Mouse (Mus musculus) MEL (cell line): ENCODE measurements around the gene Tom1l2. TPM values are rescaled to one million over a fixed set of nuclear protein-coding genes. Genes with fewer than 3 reads are reported as not detected.

Source experiments
- DNase-seq: peaks from one replicate; pipeline ENCODE4 v3.0.0; 2011; ENCODE audit warnings: low read depth, low spot score
- H3K27ac ChIP-seq: 2 replicates; pipeline ENCODE4 v1.5.1; 2012; ENCODE audit warnings: low read depth, mild to moderate bottlenecking, control low read depth, low read length, moderate library complexity; ENCODE audit not compliant: control insufficient read depth
- H3K27me3 ChIP-seq, 2 experiments: fragments of 150-350 bp in 1 of 2; sonication (generic) in 1 of 2; 2 replicates each; pipeline ENCODE4 v1.6.1; 2012; ENCODE audit warnings: low read length in 2 of 2, mild to moderate bottlenecking in 2 of 2, improper control_type of control experiment in 1 of 2, moderate library complexity in 1 of 2; ENCODE audit not compliant: insufficient read depth in 2 of 2, control insufficient read depth in 1 of 2
- H3K36me3 ChIP-seq, 2 experiments: 2 replicates each; pipeline ENCODE4 v1.6.1; 2012 to 2014; ENCODE audit warnings: low read length in 2 of 2, improper control_type of control experiment in 1 of 2, inconsistent platforms in 1 of 2, mild to moderate bottlenecking in 1 of 2; ENCODE audit not compliant: insufficient read depth in 2 of 2, control insufficient read depth in 1 of 2
- H3K4me1 ChIP-seq, 2 experiments: fragments of 150-350 bp in 1 of 2; sonication (generic) in 1 of 2; 2 replicates each; pipeline ENCODE4 v1.6.1; 2012; ENCODE audit warnings: low read length in 2 of 2, improper control_type of control experiment in 1 of 2, mild to moderate bottlenecking in 1 of 2; ENCODE audit not compliant: insufficient read depth in 2 of 2, control insufficient read depth in 1 of 2
- H3K4me3 ChIP-seq, 2 experiments: fragments of 150-350 bp in 1 of 2; sonication (generic) in 1 of 2; 2 replicates each; pipeline ENCODE4 v1.5.1; 2012; ENCODE audit warnings: low read depth in 2 of 2, low read length in 2 of 2, mild to moderate bottlenecking in 2 of 2, moderate library complexity in 2 of 2, control low read depth in 1 of 2, improper control_type of control experiment in 1 of 2; ENCODE audit not compliant: control insufficient read depth in 1 of 2, insufficient read depth in 1 of 2
- H3K79me2 ChIP-seq: 2 replicates; pipeline ENCODE4 v1.6.1; 2012; ENCODE audit warnings: mild to moderate bottlenecking, low read length, moderate library complexity; ENCODE audit not compliant: control insufficient read depth, poor library complexity, insufficient read depth
- H3K9ac ChIP-seq: 2 replicates; pipeline ENCODE4 v1.6.1; 2012; ENCODE audit warnings: low read depth, mild to moderate bottlenecking, control low read depth, low read length, moderate library complexity; ENCODE audit not compliant: control insufficient read depth, poor library complexity, severe bottlenecking
- H3K9me3 ChIP-seq: fragments of 150-350 bp; sonication (generic); replicated peaks from 2 replicates; pipeline ENCODE4 v1.6.1; 2012; ENCODE audit warnings: mild to moderate bottlenecking, low read length, improper control_type of control experiment, moderate library complexity; ENCODE audit not compliant: insufficient read depth
- CHD1 ChIP-seq: IDR thresholded peaks from 2 replicates; pipeline ENCODE4 v1.6.1; 2012; ENCODE audit warnings: low read depth, mild to moderate bottlenecking, inconsistent platforms, low read length, improper control_type of control experiment
- CHD2 ChIP-seq: IDR thresholded peaks from 2 replicates; pipeline ENCODE4 v1.6.1; 2011; ENCODE audit warnings: low read length, improper control_type of control experiment
- E2F4 ChIP-seq: IDR thresholded peaks from 2 replicates; pipeline ENCODE4 v1.6.1; 2011; ENCODE audit warnings: low read depth, low read length, improper control_type of control experiment, borderline replicate concordance
- ELF1 ChIP-seq: IDR thresholded peaks from 2 replicates; pipeline ENCODE4 v1.6.1; 2014; ENCODE audit warnings: low read depth, mild to moderate bottlenecking, inconsistent platforms, low read length, improper control_type of control experiment, moderate library complexity
- ETS1 ChIP-seq: IDR thresholded peaks from 2 replicates; pipeline ENCODE4 v1.6.1; 2012; ENCODE audit warnings: low read depth, mild to moderate bottlenecking, inconsistent platforms, low read length, improper control_type of control experiment, moderate library complexity
- GATA1 ChIP-seq: IDR thresholded peaks from 2 replicates; pipeline ENCODE4 v1.6.1; 2011; ENCODE audit warnings: low read depth, low read length, improper control_type of control experiment
- KAT2A ChIP-seq: conservative IDR thresholded peaks from 2 replicates; pipeline ENCODE4 v1.6.1; 2012; ENCODE audit warnings: low read depth, low read length, improper control_type of control experiment, inconsistent platforms
- MAFK ChIP-seq: IDR thresholded peaks from 2 replicates; pipeline ENCODE4 v1.6.1; 2011; ENCODE audit warnings: low read depth, mild to moderate bottlenecking, low read length, improper control_type of control experiment, borderline replicate concordance
- MEF2A ChIP-seq: IDR thresholded peaks from 2 replicates; pipeline ENCODE4 v1.6.1; 2014; ENCODE audit warnings: low read depth, mild to moderate bottlenecking, inconsistent platforms, low read length, improper control_type of control experiment; ENCODE audit not compliant: poor library complexity, insufficient replicate concordance, severe bottlenecking; ENCODE audit errors: extremely low read depth
- MXI1 ChIP-seq: IDR thresholded peaks from 2 replicates; pipeline ENCODE4 v1.6.1; 2011; ENCODE audit warnings: mild to moderate bottlenecking, low read depth, low read length, improper control_type of control experiment
- MYB ChIP-seq: IDR thresholded peaks from 2 replicates; pipeline ENCODE4 v1.6.1; 2011; ENCODE audit warnings: mild to moderate bottlenecking, low read depth, low read length, improper control_type of control experiment
- MYC ChIP-seq: IDR thresholded peaks from 2 replicates; pipeline ENCODE4 v1.6.1; 2011; ENCODE audit warnings: low read depth, mild to moderate bottlenecking, low read length, improper control_type of control experiment, moderate library complexity
- RAD21 ChIP-seq: IDR thresholded peaks from 2 replicates; pipeline ENCODE4 v1.6.1; 2011; ENCODE audit warnings: mild to moderate bottlenecking, low read depth, low read length, improper control_type of control experiment
- RCOR1 ChIP-seq: IDR thresholded peaks from 2 replicates; pipeline ENCODE4 v1.6.1; 2012; ENCODE audit warnings: low read depth, mild to moderate bottlenecking, inconsistent platforms, low read length, improper control_type of control experiment
- SIN3A ChIP-seq: IDR thresholded peaks from 2 replicates; pipeline ENCODE4 v1.6.1; 2012; ENCODE audit warnings: low read length, improper control_type of control experiment, inconsistent platforms
- TCF12 ChIP-seq: IDR thresholded peaks from 2 replicates; pipeline ENCODE4 v1.6.1; 2014; ENCODE audit warnings: low read depth, mild to moderate bottlenecking, inconsistent platforms, low read length, improper control_type of control experiment, moderate library complexity
- USF1 ChIP-seq: IDR thresholded peaks from 2 replicates; pipeline ENCODE4 v1.6.1; 2014; ENCODE audit warnings: low read depth, mild to moderate bottlenecking, inconsistent platforms, low read length, improper control_type of control experiment, moderate library complexity
- ZNF384 ChIP-seq: IDR thresholded peaks from 2 replicates; pipeline ENCODE4 v1.6.1; 2012; ENCODE audit warnings: low read depth, mild to moderate bottlenecking, inconsistent platforms, low read length, improper control_type of control experiment
- polyA plus RNA-seq, 2 experiments: library from polyadenylated mRNA; stranded (reverse) in 1 of 2; unstranded in 1 of 2; fragments of >175 nt in 1 of 2; fragments of >200 nt in 1 of 2; gene quantifications; 2 replicates each; pipeline versions ENCODE4 v1.2.1 to v1.2.4; 2012; ENCODE audit warnings: low replicate concordance in 2 of 2, low read depth in 1 of 2; ENCODE audit not compliant: insufficient read length in 2 of 2, insufficient read depth in 1 of 2, missing spikeins in 1 of 2
- total RNA-seq: library from RNA; depleted of rRNA; stranded (reverse); fragments of 300-350 nt; gene quantifications from 2 replicates; pipeline ENCODE4 v1.2.3, GENCODE M21; 2012

Gene Tom1l2
- total and polyA plus RNA-seq, 3 experiments, result 6.8 to 12.2 TPM; not detected in 1

DNA sequence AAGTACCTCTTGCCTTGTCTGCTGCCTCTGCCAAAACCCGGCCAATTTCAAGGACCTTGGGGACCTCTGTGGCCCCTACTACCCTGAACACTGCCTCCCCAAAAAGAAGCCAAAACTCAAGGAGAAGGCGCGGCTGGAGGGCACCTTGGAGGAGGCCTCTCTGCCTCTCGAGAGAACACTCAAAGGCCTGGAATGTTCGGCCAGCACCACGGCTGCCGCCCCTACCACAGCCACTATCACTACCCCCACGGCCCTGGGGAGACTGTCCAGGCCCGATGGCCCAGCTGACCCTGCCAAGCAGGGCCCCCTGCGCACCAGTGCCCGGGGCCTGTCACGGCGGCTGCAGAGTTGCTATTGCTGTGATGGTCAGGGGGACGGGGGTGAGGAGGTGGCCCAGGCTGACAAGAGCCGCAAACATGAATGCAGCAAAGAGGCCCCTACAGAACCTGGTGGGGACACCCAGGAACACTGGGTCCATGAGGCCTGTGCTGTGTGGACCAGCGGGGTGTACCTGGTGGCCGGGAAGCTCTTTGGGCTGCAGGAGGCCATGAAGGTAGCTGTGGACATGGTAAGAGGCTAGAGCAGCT lies 162.6 kb downstream of the Tom1l2 start:
- no peaks in the 10 kb centered on the region for H3K27me3 ChIP-seq
- DNase-seq, result no peak
- TF ChIP-seq E2F4, result no peak
- no peak for TF ChIP-seq KAT2A
- TF ChIP-seq RAD21, result no peak
- TF ChIP-seq, all 39 proteins: peak for 0
- Histone ChIP-seq H3K9me3 (no peaks in the 10 kb centered on the region), H3K79me2 (no peaks in the 10 kb centered on the region), H3K27ac (no peak overlapping the region), H3K9ac (no peak overlapping the region), H3K4me3 (no peak overlapping the region), H3K4me1 (no peaks in the 10 kb centered on the region), H3K36me3 (peaks cover 0 to 6% of the 10 kb centered on the region in 2 experiments; a peak in 1 of 4 replicates)

- peaks cover 0 to 9% of the 10 kb centered on the region in 2 experiments; a peak in 1 of 4 replicates for H3K36me3 ChIP-seq
These were observed 163.1 kb downstream of the Tom1l2 start for GRCm38 (mm10) chr11:60189501-60190040.

DNA sequence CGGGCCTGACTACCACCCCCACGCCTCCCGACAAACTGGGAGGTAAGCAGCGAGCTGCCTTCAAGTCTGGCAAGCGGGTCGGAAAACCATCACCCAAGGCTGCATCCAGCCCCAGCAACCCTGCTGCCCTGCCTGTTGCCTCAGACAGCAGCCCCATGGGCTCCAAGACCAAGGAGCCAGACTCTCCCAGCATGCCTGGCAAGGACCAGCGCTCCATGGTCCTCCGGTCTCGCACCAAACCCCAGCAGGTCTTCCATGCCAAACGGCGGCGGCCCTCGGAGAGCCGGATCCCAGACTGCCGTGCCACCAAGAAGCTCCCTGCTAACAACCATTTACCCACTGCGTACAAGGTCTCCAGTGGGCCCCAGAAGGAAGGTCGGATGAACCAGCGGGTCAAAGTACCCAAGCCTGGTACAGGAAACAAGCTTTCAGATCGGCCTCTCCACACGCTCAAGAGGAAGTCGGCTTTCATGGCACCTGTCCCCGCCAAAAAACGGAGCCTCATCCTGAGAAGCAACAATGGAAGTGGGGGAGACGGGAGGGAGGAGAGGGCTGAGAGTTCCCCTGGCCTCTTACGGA lies 164.3 kb downstream of the Tom1l2 start:
- Histone ChIP-seq H3K9me3 (no peaks in the 10 kb centered on the region), H3K9ac (no peak overlapping the region), H3K36me3 (peaks cover 0 to 9% of the 10 kb centered on the region in 2 experiments; a peak in 1 of 4 replicates), H3K79me2 (no peaks in the 10 kb centered on the region), H3K27me3 (no peaks in the 10 kb centered on the region), H3K4me1 (peaks cover 0 to 3% of the 10 kb centered on the region in 2 experiments; a peak in 1 of 4 replicates), H3K27ac (no peak overlapping the region), H3K4me3 (no peak overlapping the region)
- TF ChIP-seq CHD2, result no peak
- no peak for TF ChIP-seq MAFK
- TF ChIP-seq MEF2A, result no peak
- TF ChIP-seq E2F4, result no peak
- no peak for TF ChIP-seq TCF12
- no peak for TF ChIP-seq ETS1
- no peak for TF ChIP-seq RCOR1
- no peak for DNase-seq

More at GRCm38 (mm10) chr11:60189501-60190040, 163.1 kb downstream of the Tom1l2 start:
- H3K79me2 ChIP-seq, result no peaks in the 10 kb centered on the region
- H3K27me3 ChIP-seq, result no peaks in the 10 kb centered on the region
- no peak overlapping the region for H3K27ac ChIP-seq
- H3K4me3 ChIP-seq, result no peak overlapping the region
- no peak for DNase-seq
- no peaks in the 10 kb centered on the region for H3K9me3 ChIP-seq
- H3K4me1 ChIP-seq, result no peaks in the 10 kb centered on the region
- TF ChIP-seq ELF1 (no peak), USF1 (no peak), ZNF384 (no peak), SIN3A (no peak), MYC (no peak), GATA1 (no peak), MXI1 (no peak), MYB (no peak), CHD1 (no peak), KAT2A (no peak)
- H3K9ac ChIP-seq, result no peak overlapping the region
